Mouse (Mus musculus) lung, postnatal 10 days (tissue): ENCODE measurements around the gene C130074G19Rik.

Source experiments
- DNase-seq: peaks from one replicate; pipeline ENCODE4 v3.0.0; 2021

Gene C130074G19Rik

DNA sequence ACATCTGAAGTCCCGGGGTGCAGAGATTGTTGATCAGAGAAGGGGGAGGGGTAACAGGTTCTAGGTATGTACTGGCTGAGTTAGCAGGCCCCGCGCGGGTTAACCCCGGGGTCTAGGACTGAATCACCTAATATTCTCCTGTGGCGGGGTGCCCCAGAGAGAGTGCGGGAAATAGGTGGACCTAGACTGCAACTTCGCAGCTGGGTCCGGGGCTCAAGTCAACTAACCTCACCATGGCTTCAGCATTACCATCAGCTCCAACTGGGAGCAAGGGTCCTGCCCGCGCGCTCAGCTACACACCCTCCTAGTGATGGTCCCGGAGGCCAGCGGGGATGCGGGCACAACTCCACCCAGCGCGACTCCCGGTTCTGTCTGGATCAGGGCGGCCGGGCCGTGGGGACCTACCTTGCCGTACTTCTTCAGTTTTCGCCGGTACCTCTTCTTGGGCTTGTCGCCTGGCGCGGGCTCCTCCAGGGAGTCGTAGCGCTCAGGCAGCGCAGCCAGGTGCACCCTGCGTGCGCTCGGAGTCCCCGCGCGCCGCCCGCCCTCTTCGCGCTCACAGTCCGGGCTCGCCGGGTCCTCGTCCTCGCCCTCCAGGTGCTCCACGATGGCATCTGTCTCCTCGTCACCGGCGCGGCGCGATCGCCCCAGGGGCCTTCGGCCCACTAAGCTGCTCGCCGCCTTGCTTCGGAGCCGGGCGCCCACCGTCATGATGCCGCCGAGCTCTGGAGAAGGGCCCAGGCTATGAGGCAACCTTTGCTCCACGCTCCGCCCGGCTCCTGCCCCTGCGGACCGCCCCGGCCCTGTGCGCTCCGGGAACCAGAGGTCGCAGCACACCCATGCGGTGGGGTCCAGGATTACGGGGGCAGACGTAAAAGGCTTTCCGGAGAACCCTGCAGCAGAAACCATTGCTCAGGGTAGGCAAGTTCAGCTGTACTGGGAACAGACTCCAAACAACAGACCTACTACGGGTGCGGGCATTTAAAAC, at the start of gene C130074G19Rik:
C130074G19Rik (minus strand) TSS at position 938 of the 988 bp plus-strand sequence.
- DNase-seq = peak; percentile 91

DNA sequence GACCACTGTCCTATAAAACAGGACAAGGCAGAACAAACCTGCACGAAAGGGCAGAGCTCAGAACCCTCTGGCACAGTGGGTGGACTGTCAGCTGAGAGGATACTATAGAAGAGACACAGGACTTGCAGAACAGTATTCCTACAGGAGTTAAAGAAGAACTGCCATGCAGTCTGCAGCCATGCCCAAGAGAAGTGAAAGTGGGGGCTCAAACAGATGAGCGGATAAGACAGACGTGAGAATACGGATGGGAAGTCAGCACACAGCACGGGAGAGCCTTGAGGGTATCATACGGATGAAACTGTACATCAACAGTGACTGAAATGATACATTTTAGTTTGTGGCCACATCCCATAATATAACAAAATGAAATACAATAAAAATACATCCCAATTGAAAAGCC, 48.1 kb upstream of the C130074G19Rik start:
- no peak for DNase-seq

DNA sequence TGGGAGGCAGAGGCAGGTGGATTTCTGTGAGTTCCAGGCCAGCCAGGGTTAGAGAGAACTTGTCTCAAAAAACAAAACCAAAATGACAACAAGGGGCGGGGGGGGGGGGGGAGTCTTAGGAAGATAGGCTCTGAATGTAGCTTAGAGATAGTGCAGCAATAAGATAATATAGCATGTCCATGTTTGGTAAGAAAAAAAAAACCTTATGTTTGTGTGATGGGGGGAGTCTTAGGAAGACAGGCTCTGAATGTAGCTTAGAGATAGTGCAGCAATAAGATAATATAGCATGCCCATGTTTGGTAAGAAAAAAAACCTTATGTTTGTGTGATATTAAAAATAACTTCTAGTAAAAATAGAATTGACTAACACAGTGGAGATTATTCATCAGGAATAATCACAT, 45.4 kb upstream of the C130074G19Rik start:
- no peak for DNase-seq

DNA sequence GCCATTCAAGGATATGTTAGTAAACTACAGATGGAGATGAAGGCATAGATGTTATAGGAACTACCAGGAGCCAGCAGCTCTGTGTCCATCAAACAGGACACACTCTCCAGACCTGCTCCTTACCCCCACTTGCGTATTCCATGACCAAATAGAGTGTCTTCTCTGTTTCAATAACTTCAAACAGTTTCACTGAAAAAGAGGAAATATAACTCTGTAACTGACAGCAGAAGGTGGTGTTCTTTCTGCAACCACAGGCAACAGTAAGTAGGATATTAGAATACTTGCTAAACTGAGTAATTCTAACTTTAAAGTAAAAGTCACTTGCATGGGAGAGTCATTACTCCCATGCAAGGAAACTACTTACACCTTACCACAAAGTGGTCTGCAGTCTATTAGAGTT, 44.9 kb upstream of the C130074G19Rik start:
- DNase-seq = no peak

DNA sequence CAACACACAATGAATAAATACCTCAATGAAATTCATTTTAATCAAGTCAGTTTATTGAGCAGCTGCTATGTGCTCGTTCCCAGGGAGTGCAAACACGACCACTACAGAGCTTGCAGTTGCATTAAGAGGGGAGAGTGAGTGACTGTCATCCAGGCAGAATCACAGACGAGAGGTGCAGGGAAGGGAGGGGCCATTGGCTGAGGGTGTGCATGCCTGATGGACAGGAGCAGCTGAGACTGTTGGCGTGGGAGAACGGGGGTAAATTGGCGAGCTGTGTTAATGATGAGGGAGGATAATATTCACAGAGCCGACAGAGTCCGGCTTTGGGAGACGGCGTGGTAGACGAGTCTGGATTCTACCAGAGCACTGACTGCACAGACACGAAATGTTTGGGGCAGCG, 39.8 kb upstream of the C130074G19Rik start:
- no peak for DNase-seq

DNA sequence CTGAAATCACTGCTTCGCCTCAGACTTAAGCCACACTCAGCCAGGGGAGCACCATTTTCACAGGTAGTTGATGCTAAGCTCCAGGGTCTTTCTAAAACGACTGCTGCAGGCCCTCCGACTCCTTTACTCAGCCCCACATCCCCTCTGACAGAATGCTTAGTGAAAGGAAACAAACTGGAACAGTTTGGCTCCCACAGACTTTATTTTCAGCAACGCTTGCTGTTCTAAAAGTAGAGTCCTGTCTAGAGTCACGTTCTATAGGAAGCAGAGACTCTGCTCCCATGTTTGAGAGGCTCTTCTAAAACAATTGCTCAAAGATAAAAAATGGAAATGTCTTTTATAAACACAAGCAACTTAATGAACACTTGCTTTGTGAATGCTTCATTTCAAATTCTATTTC, 37.0 kb upstream of the C130074G19Rik start:
- DNase-seq = no peak

DNA sequence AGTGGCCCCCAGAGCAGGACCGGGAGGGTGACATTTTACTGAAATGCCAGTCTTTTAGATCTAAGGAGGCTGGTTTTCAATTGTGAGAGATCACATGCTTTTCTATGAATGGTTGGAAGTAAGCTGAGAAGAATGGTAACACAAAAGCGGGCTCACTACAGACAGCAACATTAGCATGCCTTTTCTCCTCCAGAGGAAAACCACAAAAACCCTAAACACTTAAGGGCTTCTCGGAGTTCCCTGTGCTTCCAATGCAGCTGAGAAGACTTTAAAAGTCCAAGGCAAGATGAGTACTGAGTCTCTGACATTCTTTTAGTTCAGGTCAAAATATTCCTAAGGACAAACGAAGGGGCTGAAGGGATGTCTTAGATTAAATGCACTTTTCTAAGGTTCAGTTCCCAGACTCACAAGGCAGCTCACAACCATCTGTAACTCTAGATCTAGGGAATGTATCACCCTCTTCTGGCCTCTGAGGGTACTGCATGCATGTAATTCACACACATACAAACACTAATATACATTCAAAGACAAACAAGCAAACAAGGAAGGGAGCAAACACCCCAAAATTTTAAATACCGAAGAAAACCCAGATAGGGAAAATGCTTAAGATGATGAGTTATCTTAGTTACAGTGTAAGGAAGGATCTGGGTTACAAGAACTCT, 35.3 kb upstream of the C130074G19Rik start:
- DNase-seq = peak; percentile 13

DNA sequence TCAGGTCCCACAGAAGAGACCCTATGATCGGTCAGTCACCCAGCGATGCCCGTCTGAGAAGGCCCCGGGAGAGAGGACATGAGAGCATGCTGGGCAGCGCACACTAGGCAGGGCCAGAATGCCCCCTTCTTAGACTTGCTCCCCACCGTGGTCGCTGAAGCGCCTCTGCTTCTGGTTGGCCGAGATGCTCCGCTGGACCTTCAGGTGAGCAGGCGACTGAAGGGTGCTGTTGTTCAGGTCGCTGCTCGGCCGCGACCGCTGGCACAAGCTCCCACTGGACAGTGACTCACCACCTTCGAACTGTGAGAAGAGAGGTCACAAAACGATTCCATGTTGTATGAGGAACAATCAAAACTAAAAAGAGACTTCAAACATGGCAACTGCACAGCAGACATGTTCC, 29.3 kb upstream of the C130074G19Rik start:
- no peak for DNase-seq

DNA sequence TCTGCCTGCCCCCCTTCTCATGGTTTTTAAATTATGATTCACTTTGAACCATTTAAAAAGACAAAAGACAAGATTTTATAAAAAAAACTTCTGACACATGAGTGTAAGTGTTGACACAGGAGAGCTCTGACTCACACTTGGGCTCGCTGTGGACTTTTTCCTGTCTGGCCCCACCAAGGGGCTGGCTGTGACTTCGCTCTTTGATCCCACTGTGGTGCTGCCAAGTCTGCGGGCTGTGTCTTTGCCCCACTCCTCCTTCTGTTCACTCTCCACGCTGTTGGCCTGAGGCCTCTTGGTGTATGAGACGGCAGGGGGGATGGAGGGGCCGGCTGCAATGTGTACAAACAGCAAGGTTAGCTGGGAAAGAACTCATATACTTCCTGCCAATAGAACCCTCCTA, 28.8 kb upstream of the C130074G19Rik start:
- peak; percentile 68 for DNase-seq

DNA sequence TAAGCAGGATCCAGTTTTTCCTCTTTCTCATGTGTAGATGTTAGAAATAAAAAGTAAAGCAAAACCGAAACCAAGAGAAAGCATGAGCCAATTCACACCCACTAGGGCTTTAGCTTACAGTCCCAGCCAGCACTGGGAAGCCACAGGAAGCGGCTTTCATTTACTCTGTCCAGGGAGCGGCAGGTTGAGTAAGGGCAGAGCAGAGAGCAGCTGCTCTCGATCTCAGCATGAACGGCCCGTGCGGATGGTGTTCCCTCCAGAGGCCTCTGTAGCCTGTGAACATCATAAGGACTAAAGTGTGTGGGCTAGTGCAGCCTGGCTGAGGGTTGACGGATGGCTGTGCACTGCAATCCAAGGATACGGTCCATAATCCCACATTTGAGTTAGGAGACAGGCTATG, 25.5 kb upstream of the C130074G19Rik start:
- peak; percentile 10 for DNase-seq

DNA sequence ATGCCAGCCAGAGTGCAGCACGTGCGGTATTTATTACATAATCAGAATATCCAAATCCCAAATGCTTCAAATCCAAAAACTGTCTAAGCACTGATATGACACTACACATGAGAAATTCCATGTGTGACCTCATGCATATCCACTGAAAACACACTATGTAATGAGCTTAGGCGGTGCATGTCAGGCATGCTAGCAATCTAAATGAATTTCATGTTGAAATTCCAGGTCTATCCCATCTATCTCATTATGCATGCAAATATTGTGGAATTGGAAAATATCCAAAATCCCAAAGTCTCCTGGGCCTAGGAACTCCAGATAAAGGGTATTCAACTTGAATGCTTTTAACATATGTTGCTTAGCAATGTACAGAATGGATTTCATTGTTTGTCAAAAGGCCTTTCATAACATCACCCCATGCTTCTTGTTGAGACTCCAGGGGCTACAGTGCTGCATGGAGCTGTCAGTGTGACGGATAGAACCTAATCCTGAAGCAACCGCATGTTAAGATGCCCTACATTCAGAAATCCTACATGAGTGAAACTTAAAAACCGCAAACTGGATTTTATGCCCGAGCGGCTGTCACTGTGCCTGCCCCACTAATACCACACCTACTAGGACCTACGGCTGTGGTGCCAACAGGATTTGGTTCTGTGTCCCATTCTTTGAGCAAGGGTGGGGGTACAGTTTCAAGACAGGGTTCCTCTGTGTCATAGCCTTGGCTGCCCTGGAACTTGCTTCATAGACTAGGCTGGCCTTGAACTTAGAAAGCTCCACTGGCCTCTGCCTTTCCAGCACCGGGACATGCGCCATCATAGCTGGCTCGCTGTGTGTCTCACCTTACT, 23.1 kb upstream of the C130074G19Rik start:
- no peak for DNase-seq

DNA sequence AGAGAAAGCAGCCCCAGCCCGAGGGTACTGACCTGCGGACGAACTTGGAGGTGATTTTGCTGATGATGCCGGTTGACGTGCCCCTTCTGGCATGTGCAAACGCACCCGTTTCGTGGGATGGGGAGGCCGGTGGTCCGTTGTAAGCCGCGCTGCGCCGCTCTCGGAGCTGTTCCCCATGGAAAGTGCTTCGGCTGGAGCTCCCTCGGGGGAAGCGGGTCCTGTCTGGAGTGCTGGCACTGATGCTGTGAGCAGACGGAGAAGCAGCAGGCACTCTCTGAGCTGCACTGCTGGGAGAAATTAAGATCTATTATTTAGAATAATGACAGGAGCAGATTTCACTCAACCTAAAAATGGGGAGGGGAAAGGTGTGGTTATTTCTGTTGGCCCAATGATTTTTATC, 22.4 kb upstream of the C130074G19Rik start:
- DNase-seq = no peak

DNA sequence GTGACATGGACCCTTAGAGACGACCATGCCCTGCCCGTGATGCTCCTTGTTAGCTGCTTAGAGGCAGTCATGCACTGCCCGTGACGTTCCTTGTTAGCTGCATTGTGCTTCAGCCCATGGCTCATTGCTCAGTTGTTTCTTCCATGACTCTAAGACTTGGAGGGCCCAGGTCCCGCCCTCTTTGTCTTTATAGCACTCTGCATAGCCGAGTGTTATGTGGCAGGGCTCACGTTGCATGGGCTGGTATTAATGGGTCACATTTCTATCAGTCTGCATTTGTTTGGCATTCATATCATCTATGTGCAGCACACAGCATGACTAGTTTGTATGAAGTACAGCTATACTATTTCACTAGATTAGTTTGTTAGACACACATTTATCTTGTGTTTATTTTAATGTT, 20.7 kb upstream of the C130074G19Rik start:
- no peak for DNase-seq

DNA sequence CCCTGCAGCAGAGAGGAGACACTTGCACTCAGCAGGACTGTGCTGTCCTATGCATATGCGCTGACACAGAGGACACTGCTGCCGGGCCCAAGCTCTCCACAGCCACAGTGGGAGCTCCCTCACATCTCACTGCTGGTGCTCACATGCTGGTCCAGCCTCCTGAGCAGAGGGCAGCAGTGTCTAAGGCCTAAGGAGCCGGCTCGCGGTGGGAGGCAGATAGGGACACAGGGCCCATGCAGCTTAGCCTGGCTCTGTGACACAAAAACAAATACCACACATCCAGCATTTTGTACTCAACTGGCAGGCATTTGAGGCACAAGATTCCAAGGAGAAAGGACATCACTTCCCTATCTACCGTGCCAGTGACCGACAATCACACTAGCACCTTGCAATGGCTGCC, 19.9 kb upstream of the C130074G19Rik start:
- DNase-seq = no peak

DNA sequence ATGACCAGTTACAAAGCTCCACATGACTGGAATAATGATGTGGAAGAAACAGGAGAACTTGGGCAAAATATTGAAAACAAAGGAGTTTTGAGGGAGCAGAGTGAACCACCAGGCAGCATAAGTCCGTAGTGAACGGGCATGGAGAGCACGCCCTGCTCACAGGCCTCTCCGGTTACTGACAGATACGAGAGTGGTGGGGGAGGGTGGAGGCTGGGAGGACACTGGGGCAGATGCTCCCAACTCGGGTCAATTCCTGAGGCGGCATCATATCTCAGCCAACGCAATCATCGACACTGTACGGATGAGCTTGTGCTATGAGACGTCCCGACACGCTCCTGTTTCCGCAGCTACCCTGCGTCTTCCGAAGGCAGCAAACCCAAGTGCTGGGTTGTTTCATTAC, 14.3 kb upstream of the C130074G19Rik start:
- no peak for DNase-seq

DNA sequence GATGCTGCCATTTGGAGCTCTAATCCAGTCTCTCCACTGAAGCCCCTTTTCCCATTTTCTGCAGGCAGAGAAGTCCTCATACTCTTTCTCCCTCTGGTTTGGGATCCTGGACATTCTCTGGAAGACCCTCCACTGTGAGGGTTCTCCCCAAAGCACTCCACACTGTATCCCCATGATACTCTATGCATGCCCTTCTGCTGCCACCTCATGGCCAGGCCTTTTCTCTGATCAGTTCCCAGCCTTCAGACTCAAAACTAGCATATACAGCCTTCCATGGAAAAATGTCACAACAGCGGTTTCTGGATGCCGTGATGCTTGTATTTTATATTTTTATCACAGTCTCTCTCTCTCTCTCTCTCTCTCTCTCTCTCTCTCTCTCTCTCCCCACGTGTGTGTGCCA, 9.0 kb upstream of the C130074G19Rik start:
- peak; percentile 32 for DNase-seq

DNA sequence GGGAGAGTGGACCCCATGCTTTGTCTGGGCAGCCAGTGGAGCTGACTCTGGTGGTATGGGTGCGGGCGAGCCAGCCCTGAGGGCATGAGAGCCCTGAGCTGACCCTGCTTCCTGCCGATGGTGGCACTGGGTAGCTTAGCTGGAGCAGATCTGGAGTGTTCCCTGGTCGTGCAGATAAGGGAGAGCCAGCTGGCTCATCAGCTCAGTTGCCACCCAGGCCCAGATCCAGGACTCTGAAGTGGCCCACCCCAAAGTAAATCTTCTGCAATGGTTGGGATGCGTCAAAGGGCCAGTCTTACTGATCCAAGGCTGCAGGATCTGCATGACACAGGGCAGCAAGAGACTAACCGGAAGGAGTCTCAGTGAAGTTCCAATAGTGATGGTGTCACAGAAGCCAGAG, 6.4 kb upstream of the C130074G19Rik start:
- DNase-seq = no peak

DNA sequence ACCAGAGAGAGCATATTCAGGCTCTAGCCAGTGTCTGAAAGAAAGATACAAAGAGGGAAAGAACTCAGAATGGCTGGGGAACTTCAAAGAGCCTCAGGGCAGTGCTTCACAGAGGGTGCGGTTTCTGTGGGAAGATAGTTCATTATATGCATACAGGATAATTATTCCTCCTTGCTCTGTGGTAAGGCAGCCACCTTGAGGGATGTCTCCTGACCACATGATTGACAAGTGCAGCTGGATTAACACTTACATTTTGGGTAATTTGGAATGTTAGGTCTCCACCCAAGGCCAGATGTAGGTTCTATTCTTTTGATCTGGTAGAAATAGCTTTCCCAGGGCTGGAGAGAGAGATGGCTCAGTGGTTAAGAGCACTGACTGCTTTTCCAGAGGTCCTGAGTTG, 3.1 kb upstream of the C130074G19Rik start:
- DNase-seq = no peak

DNA sequence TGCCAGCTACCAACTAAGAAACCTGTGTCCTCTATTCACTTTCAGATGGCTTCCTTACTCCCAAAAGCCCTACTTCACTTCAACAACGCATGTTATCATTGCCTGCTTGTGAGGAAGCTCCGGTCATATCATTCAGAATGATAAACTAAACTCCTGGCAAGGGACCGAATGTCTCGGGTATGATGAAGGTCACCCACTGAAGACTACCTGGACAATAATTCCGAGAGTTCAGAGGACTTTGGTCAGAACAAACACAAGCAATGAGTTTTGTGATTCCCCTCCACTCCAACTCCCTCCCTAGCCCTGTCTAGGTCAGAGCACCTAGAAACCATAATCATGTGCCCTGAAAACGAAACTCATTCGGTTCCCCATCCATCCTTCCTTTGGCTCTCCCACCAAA, 1.2 kb downstream of the C130074G19Rik start:
- no peak for DNase-seq

DNA sequence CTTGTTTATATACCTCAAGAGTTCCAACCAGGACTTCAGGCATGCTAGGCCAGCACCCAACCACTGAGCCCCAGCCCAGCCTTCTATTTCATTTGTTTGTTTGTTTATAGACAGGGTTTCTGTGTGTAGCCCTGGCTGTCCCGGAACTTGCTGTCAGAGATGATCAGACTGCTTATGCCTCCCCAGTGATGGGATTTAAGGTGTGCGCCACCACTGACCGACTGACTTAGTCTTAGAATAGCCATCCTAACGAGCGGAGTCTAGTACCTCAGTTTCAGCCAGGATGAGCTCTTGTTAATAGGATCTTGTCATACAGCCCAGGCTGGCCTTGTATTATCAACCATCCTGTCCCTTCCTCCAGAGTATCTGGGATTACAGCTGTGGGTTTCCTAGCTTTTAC, 1.8 kb downstream of the C130074G19Rik start:
- no peak for DNase-seq

DNA sequence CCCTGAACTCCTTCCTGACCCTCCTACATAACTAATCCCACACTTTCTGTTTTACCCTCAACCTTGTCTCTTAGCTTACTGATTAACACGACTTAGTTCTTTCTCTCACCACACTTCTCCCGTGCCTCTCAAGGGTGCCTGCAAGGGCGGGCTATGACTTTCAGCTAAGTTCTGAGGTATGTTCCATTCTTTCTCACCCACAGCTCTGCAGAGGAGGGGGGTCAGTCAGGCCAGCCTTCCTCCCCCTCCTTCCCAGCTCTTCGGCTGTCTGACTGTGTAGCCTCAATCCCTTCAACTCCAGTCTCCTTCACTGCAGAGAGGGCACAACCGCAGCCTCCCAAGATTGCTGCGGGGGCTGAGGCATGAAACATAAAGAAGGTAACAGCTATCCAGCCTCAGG, 4.2 kb downstream of the C130074G19Rik start:
- DNase-seq = no peak

DNA sequence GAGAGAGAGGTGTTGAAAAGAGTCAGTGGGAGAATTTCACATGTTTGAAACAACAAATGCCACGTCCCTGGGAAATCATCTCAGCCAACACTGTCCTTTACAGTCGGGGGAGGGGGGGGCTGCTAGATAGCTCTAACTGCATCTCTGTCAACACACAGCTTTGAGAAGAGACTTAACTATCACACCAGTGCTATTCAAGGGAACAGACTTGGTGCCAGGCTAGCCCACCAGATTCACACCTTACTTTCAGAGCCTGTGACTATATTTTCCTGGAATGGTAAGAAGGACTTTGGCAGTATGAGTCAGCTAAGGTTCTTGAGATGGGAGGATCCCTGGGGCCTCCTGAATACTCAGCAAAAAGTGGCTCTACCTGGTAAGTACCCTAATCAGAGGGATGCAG, 5.7 kb downstream of the C130074G19Rik start:
- DNase-seq = no peak

DNA sequence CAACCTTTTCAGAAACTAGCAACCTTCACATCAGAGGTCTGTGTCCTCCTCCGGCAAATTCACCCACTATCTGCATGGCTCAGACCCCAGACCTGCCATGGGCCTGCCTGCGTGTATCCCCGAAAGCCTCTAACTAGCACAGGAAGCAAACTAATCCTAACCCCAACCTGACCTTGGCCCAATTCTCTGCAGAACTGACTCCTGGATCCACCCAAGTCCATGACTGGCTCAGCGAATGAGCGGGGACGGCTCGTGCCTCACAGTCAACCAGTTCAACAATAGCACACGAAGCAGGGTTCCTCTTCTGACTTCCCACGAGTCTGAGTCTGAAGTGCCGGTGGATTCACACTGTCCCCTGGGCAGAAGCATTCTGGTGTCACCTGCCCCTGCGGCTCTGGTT, 9.1 kb downstream of the C130074G19Rik start:
- DNase-seq = no peak
